Mouse (Mus musculus) heart, postnatal 36 days (tissue): ENCODE results near the gene Fn1. TPM values are rescaled to one million over a fixed set of nuclear protein-coding genes. Genes with fewer than 3 reads are reported as not detected.

Source experiments
- DNase-seq, 2 experiments: peaks; one replicate each; pipeline ENCODE4 v3.0.0; 2021 to 2022
- intact Hi-C: fragments of 180-260 bp; cut with DNase I; formaldehyde crosslinking; loops from one replicate; pipeline ENCODE4 v1.15.1; 2025
- total RNA-seq, 2 experiments: library from RNA; stranded (reverse); gene quantifications; 2 replicates each; pipeline ENCODE4 v1.2.3; 2021

Fn1 gene
- total RNA-seq: 100 to 1,000 TPM in 1 of 2 experiments, 10 to 100 TPM in 1; 86.6 to 106 TPM

GRCm38 (mm10) chr1:71652551-71653399 is at the start of gene Fn1:
Gene Fn1 (minus strand): TSS chr1:71653200.
- intact Hi-C loops: no loop called here
- peak; percentile 89 to 90 for DNase-seq

- no peak for DNase-seq
- intact Hi-C loops: no loop called here
Measured at GRCm38 (mm10) chr1:71696093-71696492, 43.1 kb upstream of the Fn1 start.

GRCm38 (mm10) chr1:71691472-71692277 is 38.7 kb upstream of the Fn1 start:
- intact Hi-C loops: no loop called here
- DNase-seq: no peak

- DNase-seq: no peak
- intact Hi-C loops: no loop called here
Measured at GRCm38 (mm10) chr1:71688926-71689303, 35.9 kb upstream of the Fn1 start.

- no peak for DNase-seq
- intact Hi-C loops: no loop called here
Measured at GRCm38 (mm10) chr1:71688272-71688925, 35.4 kb upstream of the Fn1 start.

- intact Hi-C loops: no loop called here
Measured at GRCm38 (mm10) chr1:71686791-71687190, 33.8 kb upstream of the Fn1 start.

GRCm38 (mm10) chr1:71683736-71684135 is 30.7 kb upstream of the Fn1 start:
- intact Hi-C loops: no loop called here
- DNase-seq: peak; percentile 32 to 65

More at GRCm38 (mm10) chr1:71686791-71687190, 33.8 kb upstream of the Fn1 start:
- peak in 1 of 2 experiments; percentile 16 for DNase-seq

GRCm38 (mm10) chr1:71682194-71682715 is 29.3 kb upstream of the Fn1 start:
- no peak for DNase-seq

GRCm38 (mm10) chr1:71681306-71681705 is 28.3 kb upstream of the Fn1 start:
- intact Hi-C loops: no loop called here
- no peak for DNase-seq

More at GRCm38 (mm10) chr1:71682194-71682715, 29.3 kb upstream of the Fn1 start:
- intact Hi-C loops: no loop called here

- DNase-seq: no peak
- intact Hi-C loops: no loop called here
Measured at GRCm38 (mm10) chr1:71680046-71680672, 27.2 kb upstream of the Fn1 start.

- intact Hi-C loops: loop anchor here (5.0 kb wide), 1 partner anchor 447 kb away; no protein-coding TSS in a partner anchor
Measured at GRCm38 (mm10) chr1:71675420-71675819, 22.4 kb upstream of the Fn1 start.

GRCm38 (mm10) chr1:71674274-71674673 is 21.3 kb upstream of the Fn1 start:
- DNase-seq: no peak
- intact Hi-C loops: no loop called here

More at GRCm38 (mm10) chr1:71675420-71675819, 22.4 kb upstream of the Fn1 start:
- DNase-seq: no peak

- intact Hi-C loops: no loop called here
Measured at GRCm38 (mm10) chr1:71673398-71673910, 20.5 kb upstream of the Fn1 start.

GRCm38 (mm10) chr1:71672346-71672745 is 19.3 kb upstream of the Fn1 start:
- intact Hi-C loops: no loop called here

More at GRCm38 (mm10) chr1:71673398-71673910, 20.5 kb upstream of the Fn1 start:
- no peak for DNase-seq

GRCm38 (mm10) chr1:71663242-71663641 is 10.2 kb upstream of the Fn1 start:
- no peak for DNase-seq
- intact Hi-C loops: no loop called here

More at GRCm38 (mm10) chr1:71672346-71672745, 19.3 kb upstream of the Fn1 start:
- DNase-seq: no peak

GRCm38 (mm10) chr1:71658632-71659031 is 5.6 kb upstream of the Fn1 start:
- intact Hi-C loops: no loop called here
- DNase-seq: no peak

GRCm38 (mm10) chr1:71656309-71656708 is 3.3 kb upstream of the Fn1 start:
- intact Hi-C loops: no loop called here
- DNase-seq: no peak

GRCm38 (mm10) chr1:71654221-71654620 is 1.2 kb upstream of the Fn1 start:
- intact Hi-C loops: no loop called here
- no peak for DNase-seq

- intact Hi-C loops: no loop called here
- DNase-seq: peak in 1 of 2 experiments; percentile 21
Measured at GRCm38 (mm10) chr1:71653400-71654159, 580 bp upstream of the Fn1 start.
